Mouse (Mus musculus) lung, embryonic 16.5 days (tissue): ENCODE data around the gene Scamp2. TPM values are rescaled to one million over a fixed set of nuclear protein-coding genes. Genes with fewer than 3 reads are reported as not detected.

Experiments
- ATAC-seq: fragments of 200-750 bp; cut with Nextera tagmentation; 2 replicates; pipeline ENCODE4 v1.8.0; 2017; ENCODE audit warnings: low read depth, mild to moderate bottlenecking, moderate library complexity
- H3K27ac ChIP-seq: fragments of 300-500 bp; sonication (generic); 2 replicates; pipeline ENCODE4 v1.5.1; 2014; ENCODE audit warnings: mild to moderate bottlenecking, control low read depth, low read length
- H3K27me3 ChIP-seq: fragments of 300-500 bp; sonication (generic); 2 replicates; pipeline ENCODE4 v1.6.1; 2014; ENCODE audit warnings: low read depth, low read length, mixed read lengths; ENCODE audit not compliant: control insufficient read depth, insufficient read depth
- H3K36me3 ChIP-seq: fragments of 300-500 bp; sonication (generic); 2 replicates; pipeline ENCODE4 v1.6.1; 2014; ENCODE audit warnings: low read length; ENCODE audit not compliant: control insufficient read depth, insufficient read depth
- H3K4me1 ChIP-seq: fragments of 300-500 bp; sonication (generic); replicated peaks from 2 replicates; pipeline ENCODE4 v1.6.1; 2014; ENCODE audit warnings: low read length, mixed read lengths; ENCODE audit not compliant: control insufficient read depth, insufficient read depth
- H3K4me2 ChIP-seq: fragments of 300-500 bp; sonication (generic); 2 replicates; pipeline ENCODE4 v1.6.1; 2014; ENCODE audit warnings: low read depth, low read length, control low read depth
- H3K4me3 ChIP-seq: fragments of 300-500 bp; sonication (generic); 2 replicates; pipeline ENCODE4 v1.5.1; 2014; ENCODE audit warnings: mild to moderate bottlenecking, low read length, control low read depth
- H3K9ac ChIP-seq: fragments of 300-500 bp; sonication (generic); 2 replicates; pipeline ENCODE4 v1.6.1; 2014; ENCODE audit warnings: low read length, control low read depth
- H3K9me3 ChIP-seq: fragments of 300-500 bp; sonication (generic); 2 replicates; pipeline ENCODE4 v1.6.1; 2016; ENCODE audit warnings: low read length; ENCODE audit not compliant: control insufficient read depth
- WGBS: fragments of 180-500 bp; shearing (Covaris S2); extraction: QIAGEN DNeasy Blood & Tissue Kit; methylation state at CpG from one replicate; pipeline ENCODE4 v1.1.7; 2014; 5-methylcytosine and 5-hydroxymethylcytosine counted together
- polyA plus RNA-seq: library from polyadenylated mRNA; unstranded; fragments of >200 nt; fragmentation: Nextera tagmentation; extraction: Ambion mirVana; gene quantifications from 2 replicates; pipeline ENCODE4 v1.2.1, GENCODE M21; 2015

The Scamp2 gene
- polyA plus RNA-seq, 1 experiment from 2014 or later = 66.9 TPM

DNA sequence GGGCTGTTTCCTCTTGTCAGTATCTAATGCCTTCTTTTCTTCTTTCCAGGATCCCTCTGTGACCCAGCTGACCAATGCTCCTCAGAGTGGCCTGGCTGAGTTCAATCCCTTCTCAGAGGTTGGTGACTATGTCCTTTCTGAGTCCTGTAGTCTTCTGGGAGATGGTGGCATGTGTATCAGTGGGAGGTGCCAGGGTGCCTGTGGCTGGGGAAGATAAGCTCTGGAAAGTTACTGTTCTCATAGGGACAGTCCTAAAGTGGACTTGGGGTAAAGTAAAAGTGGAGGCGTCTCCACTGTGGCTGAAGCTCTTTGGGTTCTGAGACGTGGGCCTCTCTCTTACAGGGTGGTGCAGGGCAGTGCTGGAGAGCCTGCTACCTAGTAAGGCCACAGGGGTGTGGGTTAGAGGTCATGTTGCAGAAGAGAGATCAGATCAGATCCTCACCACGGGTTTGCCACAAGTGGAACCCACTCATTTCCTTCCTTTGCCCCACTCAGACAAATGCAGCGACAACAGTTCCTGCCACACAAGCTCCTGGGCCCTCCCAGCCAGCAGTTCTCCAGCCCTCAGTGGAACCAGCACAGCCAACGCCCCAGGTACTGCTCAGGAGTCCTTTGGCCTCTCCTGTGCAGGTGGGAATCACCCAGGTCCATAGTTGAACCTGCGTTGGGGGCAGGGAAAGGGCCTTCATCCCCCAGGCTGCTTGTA lies 16.6 kb downstream of the Scamp2 start:
- 76% methylated on average over 6 of the region's 6 CpGs for WGBS
- no peak overlapping the region for H3K27ac ChIP-seq
- no peak overlapping the region for H3K4me3 ChIP-seq
- H3K4me1 ChIP-seq = no peaks in the 10 kb centered on the region
- no peak overlapping the region for H3K4me2 ChIP-seq
- H3K9me3 ChIP-seq = no peaks in the 10 kb centered on the region
- H3K27me3 ChIP-seq = no peaks in the 10 kb centered on the region
- ATAC-seq = no peak
- H3K9ac ChIP-seq = no peak overlapping the region
- peaks cover 23% of the 10 kb centered on the region for H3K36me3 ChIP-seq

DNA sequence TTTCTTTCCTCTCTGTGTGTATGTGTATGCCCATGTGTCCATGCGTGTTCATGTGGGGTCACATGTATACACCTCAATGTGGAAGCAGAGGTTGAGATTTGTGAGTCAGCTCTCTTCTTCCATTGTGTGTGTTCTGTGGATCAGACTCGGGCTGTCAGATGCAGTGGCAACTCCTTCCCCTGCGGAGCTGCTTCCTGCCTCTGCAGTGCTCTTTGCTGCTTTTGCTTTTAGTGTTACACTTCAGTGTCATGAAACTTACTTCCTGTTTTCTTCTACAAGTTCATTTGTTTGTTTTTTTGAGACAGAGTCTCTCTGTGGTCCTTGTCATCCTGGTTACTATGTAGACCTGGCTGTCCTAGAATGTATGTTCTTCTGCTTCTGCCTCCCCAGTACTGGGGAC lies 24.2 kb downstream of the Scamp2 start:
- Histone ChIP-seq H3K9ac (no peak overlapping the region), H3K4me3 (no peak overlapping the region), H3K4me2 (no peak overlapping the region), H3K27ac (no peak overlapping the region), H3K27me3 (no peaks in the 10 kb centered on the region), H3K9me3 (no peaks in the 10 kb centered on the region), H3K4me1 (peaks cover 9% of the 10 kb centered on the region), H3K36me3 (peaks cover 29% of the 10 kb centered on the region)
- 83% methylated on average over 3 of the region's 3 CpGs for WGBS
- no peak for ATAC-seq

DNA sequence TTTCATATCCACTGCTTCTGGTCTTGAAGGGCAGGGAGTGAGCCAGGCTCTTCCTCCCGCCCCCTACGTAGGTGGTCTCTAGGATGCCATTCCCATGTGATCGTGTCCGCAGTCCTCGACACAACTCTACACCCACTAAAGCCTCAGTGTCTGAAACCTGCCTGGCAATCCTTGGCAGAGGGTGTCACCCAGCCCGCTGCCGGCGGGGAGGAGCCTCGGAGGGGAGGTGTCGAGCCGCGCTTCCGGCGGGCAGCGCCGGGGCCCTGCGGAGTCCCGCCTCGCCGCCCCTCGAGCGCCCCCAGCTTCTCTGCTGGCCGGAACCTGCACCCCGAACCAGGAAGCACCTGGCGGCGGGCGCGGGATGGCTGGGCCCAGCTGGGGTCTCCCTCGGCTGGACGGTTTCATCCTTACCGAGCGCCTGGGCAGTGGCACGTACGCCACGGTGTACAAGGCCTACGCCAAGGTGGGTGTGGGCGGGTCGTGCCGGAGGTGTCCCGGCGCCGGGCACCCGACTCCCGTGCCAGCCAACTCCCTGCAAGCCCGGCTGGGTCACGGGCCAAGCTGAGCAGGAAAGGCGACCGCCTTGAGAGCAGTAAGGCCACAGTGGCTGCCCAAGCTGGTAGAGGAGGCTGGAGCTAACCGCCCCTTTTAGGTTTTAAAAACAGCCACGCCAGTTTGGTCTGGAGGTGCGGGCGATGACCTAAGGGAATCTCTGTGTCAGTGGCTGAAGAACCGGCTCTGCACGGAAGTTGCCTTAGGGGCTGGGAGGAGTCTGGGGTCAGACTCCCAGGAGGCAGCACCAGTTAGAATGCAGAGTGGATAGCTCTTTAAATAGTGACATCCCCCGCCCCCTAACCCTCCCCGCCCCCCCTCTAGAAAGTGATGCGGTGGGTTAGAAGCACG lies 28.7 kb downstream of the Scamp2 start, which contains the start of gene Ulk3:
Gene Ulk3, plus strand, starts transcription at position 229 of the 903 bp plus-strand sequence.
- Histone ChIP-seq H3K4me2 (peak within 1 kb of the TSS; percentile 89), H3K4me3 (peak within 1 kb of the TSS; percentile 82), H3K27me3 (no peaks in the 10 kb centered on the region), H3K9ac (peak within 1 kb of the TSS; percentile 83), H3K4me1 (peaks cover 14% of the 10 kb centered on the region), H3K36me3 (peaks cover 6% of the 10 kb centered on the region; the same call in 1 of the 2 replicates), H3K27ac (peak within 1 kb of the TSS; percentile 87), H3K9me3 (no peaks in the 10 kb centered on the region)
- peak; percentile 93 for ATAC-seq
- WGBS = under 1% methylated on average over 57 of the region's 58 CpGs

DNA sequence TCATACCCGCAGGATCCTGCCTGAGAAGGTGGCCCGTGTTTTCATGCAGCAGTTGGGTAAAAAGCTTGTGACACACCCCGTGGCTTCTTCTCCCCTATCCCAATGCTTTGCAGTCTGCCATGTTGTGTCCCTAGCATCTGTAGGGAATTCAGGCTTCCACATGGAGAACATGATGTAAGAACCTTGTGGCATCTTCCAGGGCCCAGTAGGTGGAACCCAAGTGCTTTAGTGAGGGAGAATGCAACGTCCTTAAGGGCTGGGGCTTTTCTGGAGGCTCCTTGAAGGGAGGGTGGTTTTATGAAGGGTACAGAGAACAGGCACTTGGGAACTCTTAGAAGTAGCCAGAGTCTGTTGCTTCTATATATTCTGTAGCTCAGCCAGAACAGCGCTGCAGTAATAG lies 30.0 kb downstream of the Scamp2 start:
- WGBS = 42% methylated on average over 5 of the region's 5 CpGs

DNA sequence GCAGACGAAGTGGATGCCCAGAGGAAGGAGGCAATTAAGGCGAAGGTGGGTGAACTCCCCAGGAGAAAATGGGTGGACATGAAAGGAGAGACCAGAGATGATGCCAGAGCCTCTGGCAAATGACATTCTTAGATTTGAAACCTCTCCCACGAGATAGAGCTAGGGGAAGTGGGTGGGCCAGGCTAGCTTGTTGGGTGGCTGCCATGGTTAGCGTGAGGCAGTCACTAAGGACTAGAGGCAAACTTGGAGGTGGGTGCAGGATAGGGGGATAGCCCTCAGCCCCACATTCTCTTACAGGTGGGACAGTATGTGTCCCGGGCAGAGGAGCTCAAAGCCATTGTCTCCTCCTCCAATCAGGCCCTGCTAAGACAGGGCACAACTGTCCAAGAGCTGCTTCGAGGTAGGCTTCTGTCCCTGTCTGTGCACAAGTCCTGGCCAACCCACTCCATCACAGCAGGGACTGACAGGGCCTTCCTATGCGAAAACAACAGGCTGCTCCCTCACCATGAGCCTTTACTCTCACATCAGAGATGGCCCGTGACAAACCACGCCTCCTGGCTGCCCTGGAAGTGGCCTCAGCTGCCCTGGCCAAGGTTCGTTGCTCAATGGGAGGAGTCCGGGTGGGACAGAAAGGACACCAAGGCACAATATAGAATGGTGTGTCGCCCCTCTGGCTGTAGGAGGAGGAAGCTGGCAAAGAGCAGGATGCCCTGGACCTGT lies 32.9 kb downstream of the Scamp2 start:
- Histone ChIP-seq H3K27me3 (no peaks in the 10 kb centered on the region), H3K4me3 (no peak overlapping the region), H3K4me2 (no peak overlapping the region), H3K9ac (no peak overlapping the region), H3K9me3 (no peaks in the 10 kb centered on the region), H3K36me3 (peaks cover 4% of the 10 kb centered on the region; the same call in 1 of the 2 replicates), H3K4me1 (peaks cover 15% of the 10 kb centered on the region), H3K27ac (no peak overlapping the region)
- 59% methylated on average over 12 of the region's 12 CpGs for WGBS
- ATAC-seq = no peak

More for the DNA sequence above, 30.0 kb downstream of the Scamp2 start:
- Histone ChIP-seq H3K27me3 (no peaks in the 10 kb centered on the region), H3K9ac (no peak overlapping the region), H3K4me1 (peaks cover 14% of the 10 kb centered on the region), H3K9me3 (no peaks in the 10 kb centered on the region), H3K36me3 (peaks cover 8% of the 10 kb centered on the region; the same call in 1 of the 2 replicates), H3K4me2 (no peak overlapping the region), H3K27ac (no peak overlapping the region), H3K4me3 (no peak overlapping the region)
- no peak for ATAC-seq

DNA sequence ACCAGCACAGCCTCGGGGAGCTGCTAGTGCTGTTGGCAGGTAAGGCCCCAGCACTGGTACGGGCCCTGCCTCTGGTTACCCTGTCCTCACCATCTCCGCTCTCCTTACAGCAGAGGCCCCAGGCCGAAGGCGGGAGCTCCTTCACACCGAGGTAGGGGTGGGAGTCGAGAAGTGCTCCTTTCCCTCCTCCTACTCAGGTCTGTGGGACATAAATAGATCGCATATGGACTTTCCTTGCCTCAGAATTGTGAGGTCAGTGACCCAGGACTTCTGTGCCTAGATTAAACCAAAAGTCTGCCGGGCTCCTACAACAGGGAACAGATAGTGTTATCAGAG lies 33.4 kb downstream of the Scamp2 start:
- WGBS = 77% methylated on average over 9 of the region's 9 CpGs
- Histone ChIP-seq H3K4me2 (no peak overlapping the region), H3K9me3 (no peaks in the 10 kb centered on the region), H3K4me3 (no peak overlapping the region), H3K27me3 (no peaks in the 10 kb centered on the region), H3K9ac (no peak overlapping the region), H3K4me1 (peaks cover 10% of the 10 kb centered on the region), H3K27ac (no peak overlapping the region), H3K36me3 (peaks cover 4% of the 10 kb centered on the region; the same call in 1 of the 2 replicates)
- no peak for ATAC-seq

DNA sequence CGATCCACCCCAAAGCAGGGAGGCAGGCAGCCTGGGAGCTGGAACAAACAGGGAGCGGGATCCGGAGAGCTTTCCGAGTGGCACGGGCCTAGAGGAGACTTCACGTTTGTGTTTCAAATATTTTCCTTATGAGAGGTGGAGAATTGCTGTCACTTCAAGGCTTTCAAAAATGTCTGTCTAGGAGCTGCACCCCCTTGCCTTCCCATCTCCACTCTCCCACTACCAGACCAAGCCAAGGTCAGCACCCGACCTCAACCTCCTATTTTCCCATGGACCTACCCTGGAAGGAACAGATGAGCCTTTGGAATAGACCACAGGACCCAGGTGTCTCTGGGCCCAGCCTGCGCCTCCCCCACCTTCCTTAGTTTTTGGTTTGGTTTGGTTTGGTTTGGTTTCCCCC lies 36.5 kb downstream of the Scamp2 start:
- 75% methylated on average over 8 of the region's 8 CpGs for WGBS
- Histone ChIP-seq H3K4me1 (peaks cover 14% of the 10 kb centered on the region), H3K9me3 (no peaks in the 10 kb centered on the region), H3K9ac (no peak overlapping the region), H3K27me3 (no peaks in the 10 kb centered on the region), H3K36me3 (peaks cover 4% of the 10 kb centered on the region; the same call in 1 of the 2 replicates), H3K4me2 (no peak overlapping the region), H3K4me3 (no peak overlapping the region), H3K27ac (no peak overlapping the region)
- ATAC-seq = no peak

DNA sequence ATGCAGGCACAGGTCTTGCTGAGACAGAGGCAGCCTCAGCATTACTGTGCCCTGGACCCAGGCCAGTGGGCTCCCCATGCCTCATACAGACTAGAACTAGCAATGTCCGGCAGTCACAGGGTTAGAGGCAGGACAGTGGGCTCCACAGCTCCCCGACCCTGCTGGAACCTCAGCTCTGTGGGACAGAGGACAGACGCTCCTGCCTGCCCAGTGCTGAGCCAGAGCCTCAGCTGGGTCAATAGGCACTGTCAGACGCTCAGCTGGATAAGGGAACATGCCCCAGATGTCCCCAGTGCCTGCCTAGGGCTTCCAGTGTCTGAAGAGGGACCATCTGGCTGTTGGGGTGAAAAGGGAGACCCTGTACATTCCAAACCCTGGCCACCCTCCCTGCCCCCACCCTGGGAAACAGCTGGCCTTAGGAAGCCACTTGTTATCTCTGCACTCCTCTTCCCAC lies 37.2 kb downstream of the Scamp2 start:
- 0 out of 2 replicates have a peak, but pooled peaks have one; percentile 13 for ATAC-seq
- H3K27ac ChIP-seq = no peak overlapping the region
- WGBS = 20% methylated on average over 4 of the region's 4 CpGs

More for the DNA sequence above, 37.2 kb downstream of the Scamp2 start:
- peaks cover 4% of the 10 kb centered on the region; the same call in 1 of the 2 replicates for H3K36me3 ChIP-seq
- H3K9me3 ChIP-seq = no peaks in the 10 kb centered on the region
- H3K27me3 ChIP-seq = no peaks in the 10 kb centered on the region
- peaks cover 14% of the 10 kb centered on the region for H3K4me1 ChIP-seq
- H3K4me2 ChIP-seq = no peak overlapping the region
- H3K9ac ChIP-seq = no peak overlapping the region
- H3K4me3 ChIP-seq = no peak overlapping the region
